Mouse (Mus musculus): ENCODE results near the gene Sorbs1.

Gene Sorbs1

DNA sequence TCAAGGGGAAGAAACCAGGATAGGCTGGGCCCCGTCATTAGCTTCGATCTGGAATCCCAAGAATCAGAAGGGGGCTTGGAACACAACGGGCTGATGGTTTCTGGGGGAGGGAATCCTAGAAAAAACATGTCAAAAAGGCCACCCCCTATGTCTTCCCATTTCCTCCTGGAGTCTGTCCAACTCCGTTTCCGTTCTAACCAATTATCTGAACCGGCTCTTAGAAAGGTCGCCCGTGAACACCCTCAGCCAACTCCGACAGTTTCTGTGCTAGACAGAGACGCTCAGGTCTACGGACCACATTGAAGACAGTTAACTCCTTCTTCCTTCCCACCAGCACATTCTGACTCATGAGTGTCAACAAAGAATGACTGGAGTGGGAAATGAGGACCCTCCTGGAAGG lies 107.8 kb downstream of the Sorbs1 start:
- Histone ChIP-seq H3K27me3 (ENCODE audit: control insufficient read depth, insufficient read depth, low read length, poor library complexity, severe bottlenecking) (no peaks in the 10 kb centered on the region), H3K36me3 (ENCODE audit: control insufficient read depth, insufficient read depth, low read length, poor library complexity, severe bottlenecking) (no peaks in the 10 kb centered on the region)
- DNase-seq (ENCODE audit: low read depth, low spot score), result no peak

DNA sequence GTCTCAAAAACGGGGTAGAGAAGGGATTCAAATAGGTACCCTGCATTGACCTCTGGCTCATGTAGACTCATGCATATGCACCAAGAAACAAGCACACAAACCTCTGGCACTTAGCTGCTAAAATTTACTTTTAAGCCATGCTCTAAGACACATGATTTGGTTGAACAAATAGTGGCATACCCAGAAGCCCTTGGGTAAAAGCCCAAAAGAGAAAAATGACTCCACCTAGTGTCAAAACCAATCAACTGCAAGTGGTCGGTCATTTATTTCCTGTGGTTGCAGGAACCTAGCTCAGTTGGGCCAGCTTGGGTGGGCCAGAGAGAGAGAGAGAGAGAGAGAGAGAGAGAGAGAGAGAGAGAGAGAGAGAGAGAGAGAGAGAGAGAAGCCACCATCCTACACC lies 109.0 kb downstream of the Sorbs1 start:
- DNase-seq (ENCODE audit: low read depth, low spot score), result peak; percentile 44
- Histone ChIP-seq H3K36me3 (ENCODE audit: control insufficient read depth, insufficient read depth, low read length, poor library complexity, severe bottlenecking) (no peaks in the 10 kb centered on the region), H3K27me3 (ENCODE audit: control insufficient read depth, insufficient read depth, low read length, poor library complexity, severe bottlenecking) (no peaks in the 10 kb centered on the region)

GRCm38 (mm10) chr19:40403999-40404398 lies 109.6 kb downstream of the Sorbs1 start:
- Histone ChIP-seq H3K36me3 (ENCODE audit: control insufficient read depth, insufficient read depth, low read length, poor library complexity, severe bottlenecking) (no peaks in the 10 kb centered on the region), H3K27me3 (ENCODE audit: control insufficient read depth, insufficient read depth, low read length, poor library complexity, severe bottlenecking) (no peaks in the 10 kb centered on the region)
- no peak for DNase-seq (ENCODE audit: low read depth, low spot score)

GRCm38 (mm10) chr19:40402155-40402963 lies 111.2 kb downstream of the Sorbs1 start:
- DNase-seq (ENCODE audit: low read depth, low spot score), result peak; percentile 21
- Histone ChIP-seq H3K36me3 (ENCODE audit: control insufficient read depth, insufficient read depth, low read length, poor library complexity, severe bottlenecking) (no peaks in the 10 kb centered on the region), H3K27me3 (ENCODE audit: control insufficient read depth, insufficient read depth, low read length, poor library complexity, severe bottlenecking) (no peaks in the 10 kb centered on the region)

DNA sequence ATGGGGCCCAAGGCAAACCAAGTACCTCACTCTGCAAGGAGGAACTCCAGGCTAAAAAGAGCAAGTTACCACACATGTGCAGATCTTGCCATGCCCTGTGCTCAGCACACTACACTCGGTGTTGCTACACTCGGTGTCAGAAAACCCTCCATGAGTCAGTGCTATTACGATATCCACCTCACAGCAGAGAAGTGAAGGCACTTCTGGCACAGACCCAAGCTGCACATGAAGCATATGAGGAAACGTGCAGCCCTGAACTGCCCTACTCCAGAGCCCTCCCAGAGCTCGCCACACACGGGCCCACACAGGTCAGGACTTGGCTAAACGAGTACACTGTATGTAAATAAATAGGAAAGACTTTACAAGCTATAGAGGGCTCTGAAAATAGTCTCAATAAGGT lies 112.4 kb downstream of the Sorbs1 start:
- DNase-seq (ENCODE audit: low read depth, low spot score), result peak; percentile 5
- H3K36me3 ChIP-seq (ENCODE audit: control insufficient read depth, insufficient read depth, low read length, poor library complexity, severe bottlenecking), result no peaks in the 10 kb centered on the region
- H3K27me3 ChIP-seq (ENCODE audit: control insufficient read depth, insufficient read depth, low read length, poor library complexity, severe bottlenecking), result no peaks in the 10 kb centered on the region

GRCm38 (mm10) chr19:40400426-40401030 lies 113.1 kb downstream of the Sorbs1 start:
- no peak for DNase-seq (ENCODE audit: low read depth, low spot score)
- H3K36me3 ChIP-seq (ENCODE audit: control insufficient read depth, insufficient read depth, low read length, poor library complexity, severe bottlenecking), result no peaks in the 10 kb centered on the region
- H3K27me3 ChIP-seq (ENCODE audit: control insufficient read depth, insufficient read depth, low read length, poor library complexity, severe bottlenecking), result no peaks in the 10 kb centered on the region

- H3K36me3 ChIP-seq (ENCODE audit: control insufficient read depth, insufficient read depth, low read length, poor library complexity, severe bottlenecking), result no peaks in the 10 kb centered on the region
- no peak for DNase-seq (ENCODE audit: low read depth, low spot score)
- no peaks in the 10 kb centered on the region for H3K27me3 ChIP-seq (ENCODE audit: control insufficient read depth, insufficient read depth, low read length, poor library complexity, severe bottlenecking)
Observed at GRCm38 (mm10) chr19:40395757-40396661, 117.6 kb downstream of the Sorbs1 start.

DNA sequence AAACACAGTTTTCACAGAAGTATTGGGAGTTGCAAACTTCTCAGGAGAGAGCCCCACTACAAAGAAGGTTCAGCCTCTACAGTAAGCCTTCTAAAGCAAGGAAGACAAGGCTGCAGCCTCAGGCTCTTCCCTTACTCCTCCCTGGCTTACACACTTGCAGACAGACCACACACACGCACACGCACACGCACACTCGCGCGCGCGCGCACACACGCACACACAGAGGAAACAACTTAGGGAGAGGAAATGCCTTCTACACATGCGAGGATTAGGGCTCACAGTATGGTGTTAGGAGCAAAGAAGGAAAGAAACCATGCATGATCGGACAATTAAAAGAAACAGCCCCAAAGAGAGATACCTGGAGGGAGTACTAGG lies 118.3 kb downstream of the Sorbs1 start:
- DNase-seq (ENCODE audit: low read depth, low spot score), result no peak
- no peaks in the 10 kb centered on the region for H3K36me3 ChIP-seq (ENCODE audit: control insufficient read depth, insufficient read depth, low read length, poor library complexity, severe bottlenecking)
- H3K27me3 ChIP-seq (ENCODE audit: control insufficient read depth, insufficient read depth, low read length, poor library complexity, severe bottlenecking), result no peaks in the 10 kb centered on the region

DNA sequence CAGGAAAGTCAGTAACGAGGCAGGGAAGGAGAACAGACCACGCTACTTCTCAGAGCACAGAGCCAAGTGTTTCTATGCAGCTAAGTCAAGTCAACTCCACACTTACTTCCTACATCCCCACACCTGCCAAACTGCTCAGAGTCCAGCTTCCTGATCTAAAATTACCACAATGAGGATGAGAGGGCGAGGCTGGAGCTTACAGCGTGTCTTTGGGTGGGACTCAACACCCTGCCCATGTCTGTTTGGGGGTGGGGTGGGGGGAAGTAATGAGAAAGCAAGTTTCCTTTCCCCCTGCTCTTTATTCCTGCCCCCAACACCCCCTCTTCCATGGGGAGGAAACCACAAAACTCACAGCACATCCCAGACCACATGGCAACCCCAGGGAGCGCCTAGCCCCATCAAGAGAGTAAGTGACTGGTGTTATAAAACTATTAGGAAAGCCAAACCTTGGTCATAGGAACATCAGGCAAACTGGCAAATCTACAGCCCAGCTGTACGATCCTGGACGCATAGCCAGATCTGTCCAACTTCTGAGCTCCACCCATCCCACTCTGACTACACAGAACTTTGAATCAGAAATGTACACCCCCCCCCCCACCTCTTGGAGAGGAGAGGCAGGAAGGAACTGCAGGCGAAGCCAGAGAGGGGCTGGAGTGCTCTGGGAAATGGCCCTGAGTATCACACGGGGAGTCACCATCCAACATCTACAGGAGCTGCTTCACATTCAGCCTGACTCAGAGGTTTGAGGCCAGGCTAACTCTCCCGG lies 118.8 kb downstream of the Sorbs1 start:
- Histone ChIP-seq H3K27me3 (ENCODE audit: control insufficient read depth, insufficient read depth, low read length, poor library complexity, severe bottlenecking) (no peaks in the 10 kb centered on the region), H3K36me3 (ENCODE audit: control insufficient read depth, insufficient read depth, low read length, poor library complexity, severe bottlenecking) (no peaks in the 10 kb centered on the region)
- no peak for DNase-seq (ENCODE audit: low read depth, low spot score)

- H3K27me3 ChIP-seq (ENCODE audit: control insufficient read depth, insufficient read depth, low read length, poor library complexity, severe bottlenecking), result no peaks in the 10 kb centered on the region
- H3K36me3 ChIP-seq (ENCODE audit: control insufficient read depth, insufficient read depth, low read length, poor library complexity, severe bottlenecking), result no peaks in the 10 kb centered on the region
- DNase-seq (ENCODE audit: low read depth, low spot score), result no peak
Observed at GRCm38 (mm10) chr19:40392795-40393392, 120.7 kb downstream of the Sorbs1 start.

DNA sequence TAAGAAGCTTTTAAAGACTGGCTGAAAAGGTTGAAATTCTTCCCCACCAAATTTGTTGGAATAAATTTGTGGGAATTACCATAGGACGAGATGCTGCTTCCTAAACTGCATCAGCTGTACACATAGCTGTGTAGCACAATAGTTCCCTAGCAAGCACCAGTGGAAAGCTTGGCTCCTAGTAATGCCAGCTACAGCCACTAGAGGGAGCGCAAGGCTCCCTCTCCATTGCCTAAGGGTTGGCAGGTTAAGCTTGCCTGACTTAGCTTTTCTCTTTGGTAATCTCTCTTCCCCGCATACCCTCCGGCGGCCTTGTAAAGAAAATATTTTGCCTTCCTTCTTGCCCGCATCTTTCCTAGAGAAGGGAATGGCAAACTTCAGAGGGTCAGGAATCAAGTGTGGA lies 122.1 kb downstream of the Sorbs1 start:
- peak; percentile 81 for DNase-seq (ENCODE audit: low read depth, low spot score)
- H3K27me3 ChIP-seq (ENCODE audit: control insufficient read depth, insufficient read depth, low read length, poor library complexity, severe bottlenecking), result no peaks in the 10 kb centered on the region
- H3K36me3 ChIP-seq (ENCODE audit: control insufficient read depth, insufficient read depth, low read length, poor library complexity, severe bottlenecking), result no peaks in the 10 kb centered on the region

DNA sequence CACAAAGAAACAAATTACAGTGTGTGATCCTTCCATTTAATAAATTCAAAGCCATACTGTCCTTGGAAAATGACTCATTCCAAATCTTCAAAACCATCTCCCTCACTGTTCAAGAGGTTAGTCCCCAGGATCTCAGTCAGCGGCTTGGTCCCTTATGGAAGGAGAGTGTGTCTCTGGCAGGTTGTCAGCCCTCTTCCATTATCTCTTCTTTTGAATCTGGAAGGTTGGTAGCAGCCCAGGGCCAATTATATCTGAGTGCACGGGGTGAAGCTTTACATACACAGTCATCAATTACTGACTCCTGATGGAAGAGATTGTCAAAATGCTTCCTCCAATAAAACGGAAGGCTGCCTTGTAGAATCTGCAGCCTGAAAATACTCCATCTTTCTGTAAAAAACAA lies 126.7 kb downstream of the Sorbs1 start:
- no peak for DNase-seq (ENCODE audit: low read depth, low spot score)
- no peaks in the 10 kb centered on the region for H3K27me3 ChIP-seq (ENCODE audit: control insufficient read depth, insufficient read depth, low read length, poor library complexity, severe bottlenecking)
- H3K36me3 ChIP-seq (ENCODE audit: control insufficient read depth, insufficient read depth, low read length, poor library complexity, severe bottlenecking), result no peaks in the 10 kb centered on the region

- Histone ChIP-seq H3K27me3 (ENCODE audit: control insufficient read depth, insufficient read depth, low read length, poor library complexity, severe bottlenecking) (no peaks in the 10 kb centered on the region), H3K36me3 (ENCODE audit: control insufficient read depth, insufficient read depth, low read length, poor library complexity, severe bottlenecking) (no peaks in the 10 kb centered on the region)
- no peak for DNase-seq (ENCODE audit: low read depth, low spot score)
Observed at GRCm38 (mm10) chr19:40385334-40385733, 128.2 kb downstream of the Sorbs1 start.

DNA sequence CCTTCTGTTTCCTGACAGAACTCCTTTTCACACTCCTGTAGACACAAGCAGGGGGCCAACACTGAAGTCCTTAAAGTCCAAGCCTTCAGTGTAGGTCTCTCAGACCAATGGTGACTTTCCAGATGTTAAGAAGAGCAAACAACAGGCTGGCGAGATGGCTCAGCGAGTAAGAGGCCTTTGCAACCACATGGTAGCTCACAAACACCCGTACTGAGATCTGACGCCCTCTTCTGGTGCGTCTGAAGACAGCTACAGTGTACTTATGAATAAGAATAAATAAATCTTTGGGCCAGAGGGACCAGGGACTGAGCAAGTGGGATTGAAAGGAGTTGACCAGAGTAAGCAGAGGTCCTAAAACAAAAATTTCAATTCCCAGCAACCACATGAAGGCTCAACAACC lies 129.6 kb downstream of the Sorbs1 start:
- no peaks in the 10 kb centered on the region for H3K27me3 ChIP-seq (ENCODE audit: control insufficient read depth, insufficient read depth, low read length, poor library complexity, severe bottlenecking)
- peak; percentile 25 for DNase-seq (ENCODE audit: low read depth, low spot score)
- H3K36me3 ChIP-seq (ENCODE audit: control insufficient read depth, insufficient read depth, low read length, poor library complexity, severe bottlenecking), result no peaks in the 10 kb centered on the region

All from splenic B cell, adult 2 months (primary cell).